Mouse (Mus musculus): ENCODE measurements around the gene Ifnar2. TPM values are rescaled to one million over a fixed set of nuclear protein-coding genes. Genes with fewer than 3 reads are reported as not detected.

Ifnar2 gene
- total and polyA plus RNA-seq, 3 experiments, result 31.2 to 39.9 (median 36.0) TPM

DNA sequence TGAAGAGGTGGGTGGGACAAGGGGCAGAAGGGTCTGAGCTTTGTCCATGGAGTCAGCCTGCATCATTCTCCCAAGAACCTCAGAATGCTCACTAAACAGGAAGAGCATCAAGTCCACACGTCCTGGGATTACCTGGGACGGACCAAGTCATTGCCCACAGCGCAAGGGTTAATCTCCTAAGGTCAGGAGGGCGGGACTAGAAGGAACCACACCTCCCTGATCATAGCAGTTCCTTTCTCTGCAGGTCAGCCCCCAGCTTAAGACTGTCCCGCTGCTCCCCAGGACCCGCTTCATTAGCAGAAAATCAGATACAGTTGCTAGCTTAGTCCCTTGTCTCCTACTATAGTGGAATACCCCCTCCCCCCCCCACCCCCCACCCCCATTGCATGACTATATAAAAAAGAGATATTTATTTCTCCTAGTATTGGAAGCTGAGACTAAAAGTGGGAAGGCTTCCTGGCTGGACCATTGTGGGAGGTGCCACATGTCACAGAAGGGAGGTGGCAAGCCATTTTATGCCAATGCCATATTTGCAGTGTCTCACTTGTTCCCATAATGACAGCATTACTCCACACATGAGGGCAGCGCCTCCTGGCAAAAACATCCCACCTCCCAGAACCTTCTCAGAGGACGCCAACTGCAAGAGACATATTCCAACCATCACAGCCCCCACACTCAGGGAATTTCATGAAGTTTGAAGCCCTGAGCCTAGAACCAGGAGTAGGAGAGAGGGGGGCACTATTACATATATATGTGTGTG lies 23.2 kb downstream of the Ifnar2 start:
- Histone ChIP-seq H3K4me1 (ENCODE audit: control insufficient read depth, insufficient read depth, low read length) (peaks cover 5% of the 10 kb centered on the region), H3K36me3 (ENCODE audit: control insufficient read depth, insufficient read depth, low read length) (peaks cover 8% of the 10 kb centered on the region), H3K4me3 (no peak overlapping the region), H3K79me2 (replicated peaks; ENCODE audit: control insufficient read depth, insufficient read depth, low read length) (no peaks in the 10 kb centered on the region), H3K27me3 (ENCODE audit: control insufficient read depth, insufficient read depth, low read length) (no peaks in the 10 kb centered on the region), H3K27ac (no peak overlapping the region), H3K9ac (ENCODE audit: low read depth, low read length) (no peak overlapping the region)
- TF ChIP-seq POLR2A (IDR thresholded peaks at IDR 0.05; ENCODE audit: insufficient read depth, low read depth, low read length) (no peak), CTCF (IDR thresholded peaks at IDR 0.05) (no peak), EP300 (IDR thresholded peaks at IDR 0.05; ENCODE audit: insufficient read depth, low read depth, low read length) (no peak)
- intact Hi-C loops (cut with DNase I), result no loop called here
- WGBS, result 88% methylated on average over 8 of the region's 8 CpGs
- DNase-seq, result no peak

DNA sequence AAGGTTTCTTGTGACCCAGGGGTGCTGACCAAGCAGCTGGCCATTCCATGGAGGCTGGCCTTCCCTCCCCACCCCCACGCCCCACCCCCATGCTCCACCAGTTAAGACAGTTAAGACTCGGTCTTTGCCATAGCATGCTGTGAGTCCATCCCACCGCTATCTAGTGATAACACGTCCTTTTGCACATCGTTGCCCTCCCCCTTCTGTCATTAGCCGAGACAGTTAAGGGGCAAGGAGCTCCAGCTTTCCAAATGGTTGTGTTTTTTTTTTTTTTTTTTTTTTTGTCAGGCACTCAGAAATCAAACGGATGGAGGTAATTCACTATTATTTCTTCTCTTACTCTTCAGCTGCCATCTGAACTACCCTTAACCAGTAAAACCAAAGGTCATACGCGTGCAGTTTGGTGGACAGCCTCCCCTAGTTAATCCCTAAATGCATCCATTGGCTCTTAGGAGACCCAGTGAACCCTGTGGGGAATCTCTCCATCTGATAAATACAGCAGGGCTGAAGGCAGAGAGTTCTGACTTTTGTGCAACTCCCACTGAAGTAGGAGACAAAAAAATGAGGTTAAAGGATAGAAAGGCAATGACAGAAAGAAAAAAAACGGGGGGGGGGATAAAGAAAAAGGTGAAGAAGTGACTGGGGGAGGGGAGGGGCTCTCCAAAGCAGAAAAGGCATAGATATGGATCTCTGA lies 24.4 kb downstream of the Ifnar2 start:
- no peak for DNase-seq
- Histone ChIP-seq H3K9ac (ENCODE audit: low read depth, low read length) (no peak overlapping the region), H3K4me3 (no peak overlapping the region), H3K36me3 (ENCODE audit: control insufficient read depth, insufficient read depth, low read length) (peaks cover 6% of the 10 kb centered on the region), H3K4me1 (ENCODE audit: control insufficient read depth, insufficient read depth, low read length) (peaks cover 5% of the 10 kb centered on the region), H3K27me3 (ENCODE audit: control insufficient read depth, insufficient read depth, low read length) (no peaks in the 10 kb centered on the region), H3K27ac (no peak overlapping the region), H3K79me2 (replicated peaks; ENCODE audit: control insufficient read depth, insufficient read depth, low read length) (no peaks in the 10 kb centered on the region)
- no peak for TF ChIP-seq EP300 (IDR thresholded peaks at IDR 0.05; ENCODE audit: insufficient read depth, low read depth, low read length)
- no peak for TF ChIP-seq POLR2A (IDR thresholded peaks at IDR 0.05; ENCODE audit: insufficient read depth, low read depth, low read length)
- TF ChIP-seq CTCF (IDR thresholded peaks at IDR 0.05), result no peak
- WGBS, result 68% methylated on average over 10 of the region's 10 CpGs
- intact Hi-C loops (cut with DNase I), result no loop called here

DNA sequence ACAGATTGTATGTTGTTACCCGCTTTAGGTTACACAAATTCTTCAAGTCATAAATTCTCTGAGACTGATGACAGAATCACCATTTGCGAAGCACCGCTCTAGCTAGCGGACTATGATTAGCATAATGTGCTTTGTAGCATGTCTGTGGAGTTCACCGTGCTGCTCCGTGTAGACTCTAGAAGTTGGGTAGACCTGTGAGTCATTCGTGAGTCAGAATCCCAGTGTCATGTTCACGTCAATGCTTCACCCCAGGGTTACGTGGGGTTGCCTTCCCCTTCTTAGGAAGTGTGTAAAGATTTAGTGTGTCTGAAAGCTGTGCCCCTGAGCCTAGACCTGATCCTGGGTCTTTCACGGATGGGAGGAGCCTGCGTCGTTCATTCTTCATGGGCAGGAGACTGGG lies 25.4 kb downstream of the Ifnar2 start:
- Histone ChIP-seq H3K4me1 (ENCODE audit: control insufficient read depth, insufficient read depth, low read length) (peaks cover 8% of the 10 kb centered on the region), H3K27me3 (ENCODE audit: control insufficient read depth, insufficient read depth, low read length) (no peaks in the 10 kb centered on the region), H3K27ac (no peak overlapping the region), H3K9ac (ENCODE audit: low read depth, low read length) (no peak overlapping the region), H3K79me2 (replicated peaks; ENCODE audit: control insufficient read depth, insufficient read depth, low read length) (no peaks in the 10 kb centered on the region), H3K4me3 (no peak overlapping the region), H3K36me3 (ENCODE audit: control insufficient read depth, insufficient read depth, low read length) (peaks cover 11% of the 10 kb centered on the region)
- TF ChIP-seq EP300 (IDR thresholded peaks at IDR 0.05; ENCODE audit: insufficient read depth, low read depth, low read length) (no peak), CTCF (IDR thresholded peaks at IDR 0.05) (no peak), POLR2A (IDR thresholded peaks at IDR 0.05; ENCODE audit: insufficient read depth, low read depth, low read length) (no peak)
- DNase-seq, result no peak
- WGBS, result 87% methylated on average over 12 of the region's 12 CpGs
- intact Hi-C loops (cut with DNase I), result no loop called here

DNA sequence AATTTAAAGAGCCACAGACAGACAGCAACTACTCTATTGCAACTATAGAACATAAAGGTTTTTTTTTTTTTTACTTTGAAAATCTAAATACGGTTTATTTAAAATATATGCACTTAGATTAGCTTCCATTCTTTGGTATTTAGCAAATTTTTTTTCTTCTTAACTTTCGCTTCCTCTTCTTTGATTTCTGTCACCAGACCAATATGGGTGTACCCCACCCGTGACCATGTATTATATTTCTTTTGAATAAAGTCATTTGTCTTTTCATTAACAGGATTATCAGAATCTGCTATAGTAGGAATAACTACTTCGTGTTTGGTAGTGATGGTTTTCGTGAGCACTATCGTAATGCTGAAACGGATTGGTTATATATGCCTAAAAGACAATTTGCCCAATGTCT lies 26.4 kb downstream of the Ifnar2 start:
- no peaks in the 10 kb centered on the region for H3K79me2 ChIP-seq (replicated peaks; ENCODE audit: control insufficient read depth, insufficient read depth, low read length)
- TF ChIP-seq EP300 (IDR thresholded peaks at IDR 0.05; ENCODE audit: insufficient read depth, low read depth, low read length) (no peak), POLR2A (IDR thresholded peaks at IDR 0.05; ENCODE audit: insufficient read depth, low read depth, low read length) (no peak), CTCF (IDR thresholded peaks at IDR 0.05) (no peak)
- no peaks in the 10 kb centered on the region for H3K27me3 ChIP-seq (ENCODE audit: control insufficient read depth, insufficient read depth, low read length)
- peaks cover 8% of the 10 kb centered on the region for H3K4me1 ChIP-seq (ENCODE audit: control insufficient read depth, insufficient read depth, low read length)
- no peak overlapping the region for H3K4me3 ChIP-seq
- H3K36me3 ChIP-seq (ENCODE audit: control insufficient read depth, insufficient read depth, low read length), result peaks cover 10% of the 10 kb centered on the region
- no peak for DNase-seq
- H3K27ac ChIP-seq, result no peak overlapping the region
- WGBS, result 93% methylated on average over 7 of the region's 7 CpGs
- H3K9ac ChIP-seq (ENCODE audit: low read depth, low read length), result no peak overlapping the region
- intact Hi-C loops (cut with DNase I), result no loop called here

DNA sequence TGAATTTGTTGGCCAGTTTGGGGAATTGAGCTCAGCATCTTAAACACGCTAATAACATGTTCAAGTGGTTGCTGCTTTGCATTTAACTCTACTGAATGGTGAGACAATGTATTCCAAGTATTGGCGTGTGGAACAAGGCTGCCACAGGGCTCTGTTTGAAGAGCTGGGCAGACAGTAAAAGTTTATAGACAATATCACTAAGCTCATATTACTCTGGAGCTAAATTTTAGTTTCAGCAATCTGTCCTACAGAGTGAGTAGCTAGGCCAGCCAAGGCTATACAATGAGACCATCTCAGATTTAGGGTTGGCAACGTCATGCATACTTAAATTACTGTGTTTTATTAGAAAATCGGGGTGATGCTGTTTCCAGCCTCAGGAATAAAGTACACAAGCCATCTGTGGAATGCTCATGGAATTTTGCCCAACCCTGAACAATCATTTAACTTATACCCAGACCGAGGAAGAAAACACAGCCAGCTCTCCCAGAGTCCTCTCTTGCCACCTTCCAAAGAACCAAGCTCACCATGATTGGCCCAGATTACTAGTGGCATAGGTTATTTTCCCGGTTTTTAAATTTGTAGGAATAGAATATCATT lies 29.1 kb downstream of the Ifnar2 start:
- H3K9ac ChIP-seq (ENCODE audit: low read depth, low read length), result no peak overlapping the region
- H3K4me1 ChIP-seq (ENCODE audit: control insufficient read depth, insufficient read depth, low read length), result peaks cover 3% of the 10 kb centered on the region
- TF ChIP-seq POLR2A (IDR thresholded peaks at IDR 0.05; ENCODE audit: insufficient read depth, low read depth, low read length), result no peak
- no peak for TF ChIP-seq CTCF (IDR thresholded peaks at IDR 0.05)
- no peak for TF ChIP-seq EP300 (IDR thresholded peaks at IDR 0.05; ENCODE audit: insufficient read depth, low read depth, low read length)
- H3K4me3 ChIP-seq, result no peak overlapping the region
- H3K27ac ChIP-seq, result peak overlapping the region; percentile 44; the same call in 1 of the 2 replicates
- no peaks in the 10 kb centered on the region for H3K27me3 ChIP-seq (ENCODE audit: control insufficient read depth, insufficient read depth, low read length)
- WGBS, result 76% methylated on average over 6 of the region's 6 CpGs
- intact Hi-C loops (cut with DNase I), result no loop called here
- DNase-seq, result no peak
- no peaks in the 10 kb centered on the region for H3K79me2 ChIP-seq (replicated peaks; ENCODE audit: control insufficient read depth, insufficient read depth, low read length)
- H3K36me3 ChIP-seq (ENCODE audit: control insufficient read depth, insufficient read depth, low read length), result peaks cover 5% of the 10 kb centered on the region; the same call in 1 of the 2 replicates

Measured in heart, adult 2 months (tissue).